ENCODE assay signal across 8 mouse cellular contexts in genomic region chr3:142701407-142701989, GRCm38 (mm10). TPM values are rescaled to one million over a fixed set of nuclear protein-coding genes. Genes with fewer than 3 reads are reported as not detected.
DNase-seq lines count a peak whose midpoint lies in the region; ATAC-seq and TF ChIP-seq lines count a peak whose summit lies in the region.

No protein-coding gene starts in this region.

- TF ChIP-seq CTCF in lung, embryonic 14.5 days (IDR thresholded peaks at IDR 0.05; ENCODE audit: low read depth): no peak

- no peaks in the 10 kb centered on the region for H3K27me3 ChIP-seq in lung, embryonic 14.5 days (ENCODE audit: insufficient read depth, low read length)
- peaks cover 10% of the 10 kb centered on the region; the same call in 1 of the 2 replicates for H3K27me3 ChIP-seq in embryonic facial prominence, embryonic 13.5 days
- no peaks in the 10 kb centered on the region for H3K27me3 ChIP-seq in neural tube, embryonic 14.5 days (ENCODE audit: control insufficient read depth, insufficient read depth, low read length)

- 20% methylated on average over 15 of the region's 15 CpGs for WGBS in lung, embryonic 14.5 days
- 21% methylated on average over 15 of the region's 15 CpGs for WGBS in embryonic facial prominence, embryonic 13.5 days
- 28% methylated on average over 15 of the region's 15 CpGs for WGBS in neural tube, embryonic 14.5 days

- DNase-seq in lung, embryonic 14.5 days: peak; percentile 9
- no peak for DNase-seq in lung, postnatal 25 days (ENCODE audit: low spot score)
- peak; percentile 24 for DNase-seq in kidney, postnatal 14 days
- no peak for DNase-seq in spleen, postnatal 10 days (ENCODE audit: low spot score in 2 of 2)
- DNase-seq in gastrocnemius, postnatal 36 days: no peak
- DNase-seq in left cerebral cortex, adult 9 months (ENCODE audit: low spot score in 2 of 2): no peak

- ATAC-seq in lung, embryonic 14.5 days (ENCODE audit: insufficient read depth): peak; percentile 11; the same call in 1 of the 2 replicates
- no peak for ATAC-seq in embryonic facial prominence, embryonic 13.5 days (ENCODE audit: insufficient number of reproducible peaks, insufficient read depth, low FRiP score, low TSS enrichment, low read depth)
- ATAC-seq in neural tube, embryonic 14.5 days (ENCODE audit: low read depth): no peak

- intact Hi-C loops in gastrocnemius, postnatal 36 days (cut with DNase I): loop anchor here (5.0 kb wide), 1 partner anchor 209 kb away; the partner anchor contains the start of gene Gbp5

- H3K27ac ChIP-seq in lung, embryonic 14.5 days (ENCODE audit: low read depth): no peak overlapping the region
- H3K27ac ChIP-seq in embryonic facial prominence, embryonic 13.5 days: no peak overlapping the region; the same call in 1 of the 2 replicates
- no peak overlapping the region for H3K27ac ChIP-seq in neural tube, embryonic 14.5 days (ENCODE audit: low read depth, low read length)

- no peaks in the 10 kb centered on the region for H3K4me1 ChIP-seq in lung, embryonic 14.5 days (ENCODE audit: insufficient read depth)
- H3K4me1 ChIP-seq in embryonic facial prominence, embryonic 13.5 days: peaks cover 17% of the 10 kb centered on the region
- 0 out of 2 replicates have a peak, but pooled peaks cover 10% of the 10 kb centered on the region for H3K4me1 ChIP-seq in neural tube, embryonic 14.5 days (ENCODE audit: control insufficient read depth, insufficient read depth, low read length)

- peak overlapping the region; percentile 57 for H3K4me3 ChIP-seq in lung, embryonic 14.5 days (ENCODE audit: low read depth, low read length)
- peak overlapping the region; percentile 61 for H3K4me3 ChIP-seq in embryonic facial prominence, embryonic 13.5 days
- peak overlapping the region; percentile 58 for H3K4me3 ChIP-seq in neural tube, embryonic 14.5 days (ENCODE audit: low read depth, low read length)

- no peaks in the 10 kb centered on the region for H3K9me3 ChIP-seq in lung, embryonic 14.5 days (ENCODE audit: low read depth, low read length)
- peaks cover 7% of the 10 kb centered on the region; the same call in 1 of the 2 replicates for H3K9me3 ChIP-seq in embryonic facial prominence, embryonic 13.5 days
- no peaks in the 10 kb centered on the region for H3K9me3 ChIP-seq in neural tube, embryonic 14.5 days (ENCODE audit: control insufficient read depth, low read length)

- peak overlapping the region; percentile 85 for H3K4me2 ChIP-seq in lung, embryonic 14.5 days
- H3K4me2 ChIP-seq in embryonic facial prominence, embryonic 13.5 days: peak overlapping the region; percentile 81
- H3K4me2 ChIP-seq in neural tube, embryonic 14.5 days (ENCODE audit: low read depth, low read length): peak overlapping the region; percentile 93

- no peaks in the 10 kb centered on the region for H3K36me3 ChIP-seq in lung, embryonic 14.5 days (ENCODE audit: insufficient read depth)
- H3K36me3 ChIP-seq in embryonic facial prominence, embryonic 13.5 days: 0 out of 2 replicates have a peak, but pooled peaks cover 3% of the 10 kb centered on the region
- no peaks in the 10 kb centered on the region for H3K36me3 ChIP-seq in neural tube, embryonic 14.5 days (ENCODE audit: control insufficient read depth, insufficient read depth, low read length)

- peak overlapping the region; percentile 59 for H3K9ac ChIP-seq in lung, embryonic 14.5 days
- peak overlapping the region; percentile 73 for H3K9ac ChIP-seq in embryonic facial prominence, embryonic 13.5 days
- peak overlapping the region; percentile 47; the same call in 1 of the 2 replicates for H3K9ac ChIP-seq in neural tube, embryonic 14.5 days (replicated peaks; ENCODE audit: low read depth, low read length)

RNA-seq across cellular contexts. Expression of gene Kyat3, which starts 0.6 kb away (rescaled TPM):
- polyA plus RNA-seq in lung, embryonic 14.5 days (2014; fragmentation: Nextera tagmentation; extraction: Ambion mirVana): 17.6 and 17.8 TPM in 2 replicates
- 19.5 and 22.4 TPM in 2 replicates for polyA plus RNA-seq in embryonic facial prominence, embryonic 13.5 days (2015; fragmentation: Nextera tagmentation; extraction: Ambion mirVana)
- polyA plus RNA-seq in neural tube, embryonic 14.5 days (2014; fragmentation: Nextera tagmentation; extraction: Ambion mirVana): 6.3 and 7.7 TPM in 2 replicates
- total RNA-seq in gastrocnemius, postnatal 36 days (2021): 10 to 100 TPM in 1 of 2 experiments, 1 to 10 TPM in 1; 5.5 to 10.8 TPM

Comparison
In these comparisons a context has a peak if more than half of its experiments do, and no peak if none do; other contexts are left out.
1. DNase-seq: peak in lung, embryonic 14.5 days (single experiment) and kidney, postnatal 14 days (single experiment); none in lung, postnatal 25 days (single experiment), spleen, postnatal 10 days (0 of 2), gastrocnemius, postnatal 36 days (0 of 2) and left cerebral cortex, adult 9 months (0 of 2).
2. Peak in every context shown above with its lines, with median percentiles within 50 percentile points of each other: H3K4me2 ChIP-seq, H3K4me3 ChIP-seq and H3K9ac ChIP-seq.